Mouse (Mus musculus): ENCODE data around the gene Gm42906.

DNA sequence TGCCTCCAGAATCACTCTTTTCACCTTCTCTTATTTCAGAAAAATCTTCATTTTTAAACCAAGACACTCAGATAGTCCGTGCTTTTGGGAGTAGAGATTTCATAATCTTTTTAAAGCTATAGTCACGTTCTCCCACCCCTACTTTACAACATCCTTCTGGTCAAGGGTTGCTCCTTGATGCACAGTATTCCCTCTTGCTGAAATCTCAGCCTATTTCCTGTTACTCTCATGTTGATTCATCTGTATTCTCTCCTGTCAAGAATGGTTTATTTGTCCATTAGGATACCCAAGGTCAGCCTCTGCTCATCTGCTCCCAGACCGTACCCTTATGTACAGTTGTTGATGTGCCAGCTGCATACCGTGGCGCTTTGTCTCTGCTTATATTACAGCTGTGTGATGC lies 284.0 kb downstream of the Gm42906 start:
- TF ChIP-seq POLR2A (IDR thresholded peaks at IDR 0.05; ENCODE audit: insufficient read depth, low read depth, low read length) (no peak), CTCF (IDR thresholded peaks at IDR 0.05; ENCODE audit: insufficient read depth, low read depth, low read length) (no peak)

Measured in olfactory bulb, adult 2 months (tissue).